Mouse (Mus musculus) mesoderm, embryonic 11.5 days (tissue): Measurements from ENCODE around the gene Phox2b.

Experiments
- DNase-seq: peaks from one replicate; pipeline ENCODE4 v3.0.0-alpha.2; 2012; ENCODE audit warnings: low read depth, low spot score

Phox2b gene

GRCm38 (mm10) chr5:67091766-67092165, 7.3 kb downstream of the Phox2b start:
- no peak for DNase-seq

- no peak for DNase-seq
These were observed 8.2 kb downstream of the Phox2b start for GRCm38 (mm10) chr5:67090856-67091255.

GRCm38 (mm10) chr5:67083117-67083516, 16.0 kb downstream of the Phox2b start:
- DNase-seq = no peak

GRCm38 (mm10) chr5:67063596-67063995, 35.5 kb downstream of the Phox2b start:
- no peak for DNase-seq

- no peak for DNase-seq
These were observed 38.6 kb downstream of the Phox2b start for GRCm38 (mm10) chr5:67060519-67060918.

- no peak for DNase-seq
These were observed 41.3 kb downstream of the Phox2b start for GRCm38 (mm10) chr5:67057803-67058202.

GRCm38 (mm10) chr5:67048003-67048402, 51.1 kb downstream of the Phox2b start:
- DNase-seq = peak; percentile 87
